Mouse (Mus musculus): ENCODE data around the gene Ngrn.

- TF ChIP-seq POLR2A (IDR thresholded peaks at IDR 0.05; ENCODE audit: insufficient read depth, low read depth, low read length): no peak
- no peak for TF ChIP-seq CTCF (IDR thresholded peaks at IDR 0.05)
- no peak for TF ChIP-seq EP300 (IDR thresholded peaks at IDR 0.05; ENCODE audit: insufficient read depth, low read depth, low read length)
Measured at GRCm38 (mm10) chr7:80267764-80268163, 6.7 kb downstream of the Ngrn start.
